Mouse (Mus musculus) lung, adult 2 months (tissue): ENCODE measurements around the gene Baiap2l1.

Experiments
- CTCF ChIP-seq: fragments of 200-500 bp; IDR thresholded peaks from 2 replicates; pipeline ENCODE4 v1.5.1; 2011; ENCODE audit warnings: mild to moderate bottlenecking, low read length, control low read depth; ENCODE audit not compliant: insufficient read depth
- POLR2A ChIP-seq: fragments of 200-500 bp; IDR thresholded peaks from 2 replicates; pipeline ENCODE4 v1.6.1; 2011; ENCODE audit warnings: low read depth, mild to moderate bottlenecking, control low read depth, low read length, borderline replicate concordance; ENCODE audit errors: extremely low read depth

DNA sequence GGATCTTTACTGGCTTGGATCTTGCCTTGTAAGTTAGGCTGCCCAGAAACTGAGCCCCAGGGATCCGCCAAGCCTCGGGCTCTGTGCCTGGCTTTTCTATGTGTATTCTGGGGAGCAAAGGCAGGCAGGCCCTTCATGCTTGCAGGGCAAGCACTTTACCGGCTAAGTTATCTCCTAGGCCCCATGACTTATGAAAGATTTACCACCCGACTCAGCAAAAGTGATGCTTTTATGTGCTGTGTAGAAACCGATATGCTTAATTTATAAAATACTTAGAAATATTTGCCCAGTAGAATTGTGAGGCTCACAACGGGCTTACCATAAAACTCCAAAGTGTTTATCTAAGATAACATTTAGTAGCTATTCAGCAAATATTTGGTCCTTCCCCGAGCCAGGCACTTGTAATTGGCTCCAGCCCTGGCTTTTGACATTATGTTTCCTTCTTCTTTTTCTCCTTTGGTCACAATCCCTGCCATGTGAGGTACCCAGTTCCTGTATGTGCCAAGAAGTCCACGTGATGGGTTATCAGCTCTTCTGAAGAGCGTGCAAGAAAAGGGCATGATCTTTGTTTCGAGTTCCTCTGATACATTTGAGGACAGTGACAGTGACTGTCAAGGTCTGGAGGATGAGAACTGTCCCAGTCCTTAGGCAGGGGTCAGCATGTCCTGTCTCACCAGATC lies 109.9 kb downstream of the Baiap2l1 start:
- no peak for TF ChIP-seq CTCF
- no peak for TF ChIP-seq POLR2A
